Mouse (Mus musculus) right cerebral cortex, adult 2 months (tissue): ENCODE measurements around the gene 4930583I09Rik.

ENCODE experiments used
- DNase-seq, 2 experiments: peaks; one replicate each; pipeline ENCODE4 v3.0.0; 2021 to 2022; ENCODE audit warnings: low spot score in 2 of 2

The 4930583I09Rik gene

DNA sequence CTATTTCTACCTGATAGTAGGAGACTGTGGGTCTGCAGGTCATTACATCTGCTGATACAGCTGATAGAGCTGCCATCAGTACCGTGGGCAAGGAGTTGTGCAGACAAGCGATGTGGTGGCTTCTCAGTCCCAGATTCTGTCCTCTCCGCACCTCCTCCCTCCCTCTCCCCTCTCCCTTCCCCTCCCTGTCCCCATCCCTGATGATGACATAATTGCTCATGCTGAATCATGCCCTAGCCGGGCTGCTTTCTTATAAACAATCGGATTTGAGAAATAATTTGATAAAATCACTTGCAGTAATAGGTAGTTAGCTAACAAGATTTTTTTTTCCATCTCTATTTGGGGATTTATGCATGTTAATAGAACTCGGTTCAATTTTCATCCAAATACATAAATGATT, at the start of gene 4930583I09Rik:
4930583I09Rik (minus strand) TSS at position 144 of the 400 bp plus-strand sequence.
- no peak for DNase-seq

- no peak for DNase-seq
These were observed 40.2 kb upstream of the 4930583I09Rik start for GRCm38 (mm10) chr17:64876111-64876510.

DNA sequence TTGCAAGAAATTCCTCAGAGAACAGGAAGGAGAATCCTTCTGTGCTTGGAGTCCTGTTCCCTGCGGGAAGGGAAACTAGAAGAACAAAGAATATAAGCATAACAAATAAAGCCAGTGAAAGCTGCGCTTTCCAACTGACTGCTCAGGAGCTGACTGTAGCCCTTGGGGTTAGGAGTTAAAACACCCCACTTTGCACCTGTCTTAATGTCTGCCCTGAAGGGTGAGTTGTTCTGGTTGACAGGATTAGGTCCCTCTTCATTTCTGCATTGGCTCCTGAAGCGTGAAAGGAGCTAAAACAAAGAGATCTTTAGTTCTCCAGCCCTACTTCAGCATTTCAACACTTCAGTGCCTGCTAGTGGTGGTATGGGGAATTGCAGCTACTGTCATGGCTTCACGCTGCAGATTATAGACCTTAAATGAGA, 37.8 kb upstream of the 4930583I09Rik start:
- no peak for DNase-seq

GRCm38 (mm10) chr17:64863817-64864216, 27.9 kb upstream of the 4930583I09Rik start:
- no peak for DNase-seq

DNA sequence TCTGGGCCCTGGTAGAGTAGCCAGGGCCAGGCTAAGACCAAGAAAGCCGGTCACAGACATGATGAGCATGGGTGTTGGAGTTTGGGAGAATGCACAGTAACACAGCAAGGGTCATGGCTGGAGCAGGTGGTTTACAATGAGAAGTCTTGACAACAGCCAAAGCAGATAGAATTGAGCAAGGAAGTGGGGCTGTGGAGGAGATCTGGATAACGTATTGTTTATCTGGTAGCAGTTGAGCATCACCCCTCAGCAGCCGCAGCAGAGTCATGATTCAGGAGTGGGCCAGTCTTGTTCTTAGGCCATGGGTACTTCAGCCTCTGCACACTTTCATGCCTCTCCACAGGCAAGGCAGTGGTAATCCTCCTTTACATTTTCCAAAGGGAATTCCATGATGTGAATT, 25.1 kb upstream of the 4930583I09Rik start:
- no peak for DNase-seq

DNA sequence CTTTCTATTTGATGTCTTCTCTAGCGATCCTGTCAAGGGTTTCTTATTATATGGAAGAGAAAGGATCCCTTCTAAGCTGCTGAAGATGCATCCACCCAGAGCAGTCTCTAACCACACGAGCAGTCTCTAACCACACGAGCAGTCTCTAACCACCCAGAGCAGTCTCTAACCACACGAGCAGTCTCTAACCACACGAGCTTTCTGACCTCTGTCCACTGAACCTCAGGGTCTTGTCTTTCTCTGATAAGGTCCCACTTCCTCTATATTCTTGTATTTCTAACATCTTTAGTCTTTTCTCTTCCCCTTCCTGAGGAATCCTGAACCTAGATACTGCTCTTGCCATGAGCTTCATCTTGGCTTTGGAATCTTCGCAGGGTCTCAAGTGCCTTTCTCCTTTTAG, 23.0 kb upstream of the 4930583I09Rik start:
- DNase-seq, result no peak

DNA sequence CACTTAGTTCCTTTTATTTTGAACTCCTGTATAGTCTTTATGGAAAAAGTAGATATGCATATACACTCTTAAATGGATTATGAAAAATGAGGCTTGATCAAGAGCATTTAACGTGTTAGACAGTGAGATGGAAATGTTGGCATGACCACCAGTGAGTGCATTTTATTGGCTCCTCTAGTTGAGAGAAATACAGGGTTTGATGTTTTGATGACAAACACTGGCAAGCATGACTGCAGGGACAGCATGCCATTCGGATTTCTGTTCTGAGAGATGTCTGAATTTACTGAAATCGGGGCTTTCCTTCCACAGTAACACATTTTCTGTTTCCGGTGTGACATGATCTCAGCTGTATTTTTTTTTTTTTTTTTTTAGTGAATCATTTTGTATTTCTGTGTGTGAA, 12.2 kb upstream of the 4930583I09Rik start:
- no peak for DNase-seq

GRCm38 (mm10) chr17:64846654-64847053, 10.8 kb upstream of the 4930583I09Rik start:
- no peak for DNase-seq

- DNase-seq, result no peak
These were observed 1.0 kb upstream of the 4930583I09Rik start for GRCm38 (mm10) chr17:64836892-64837291.

DNA sequence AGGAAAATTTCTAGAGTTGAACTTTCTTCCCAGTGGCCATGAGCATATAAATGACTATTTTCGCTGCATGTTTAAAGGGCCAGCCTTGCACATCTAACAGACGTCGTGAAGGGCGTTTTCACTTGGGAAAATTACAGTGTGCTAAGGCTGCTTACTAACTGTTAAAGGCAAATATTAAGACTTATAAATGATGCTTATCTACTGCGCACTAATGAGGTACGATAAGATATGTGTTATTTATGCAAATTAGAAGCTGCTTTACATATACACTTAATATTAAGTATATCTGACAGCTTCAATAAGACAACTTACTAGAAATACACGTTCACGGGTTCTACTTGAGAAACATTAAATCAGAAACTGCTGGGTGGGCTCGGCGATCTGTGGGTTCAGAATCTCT, 481 bp upstream of the 4930583I09Rik start:
- DNase-seq, result no peak

GRCm38 (mm10) chr17:64833906-64834490, 1.9 kb downstream of the 4930583I09Rik start:
- DNase-seq, result no peak

DNA sequence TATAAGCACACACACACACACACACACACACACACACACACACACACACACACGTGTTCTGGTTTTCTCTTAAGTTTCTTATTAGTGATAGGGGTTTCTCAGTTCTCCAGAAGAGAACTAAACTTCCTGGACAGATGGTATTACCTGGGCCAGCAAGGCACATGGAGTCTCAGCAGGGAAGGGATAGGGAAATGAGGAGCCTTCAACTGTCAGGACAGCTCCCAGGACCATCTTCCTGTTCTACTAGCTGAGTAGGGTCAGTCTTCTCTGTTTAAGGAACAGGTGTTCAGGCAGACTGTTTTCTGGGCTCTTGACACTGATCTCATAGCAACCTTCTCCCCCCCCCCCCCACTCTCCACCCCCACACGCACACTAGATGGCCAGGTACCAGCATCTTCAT, 2.8 kb downstream of the 4930583I09Rik start:
- DNase-seq, result no peak

DNA sequence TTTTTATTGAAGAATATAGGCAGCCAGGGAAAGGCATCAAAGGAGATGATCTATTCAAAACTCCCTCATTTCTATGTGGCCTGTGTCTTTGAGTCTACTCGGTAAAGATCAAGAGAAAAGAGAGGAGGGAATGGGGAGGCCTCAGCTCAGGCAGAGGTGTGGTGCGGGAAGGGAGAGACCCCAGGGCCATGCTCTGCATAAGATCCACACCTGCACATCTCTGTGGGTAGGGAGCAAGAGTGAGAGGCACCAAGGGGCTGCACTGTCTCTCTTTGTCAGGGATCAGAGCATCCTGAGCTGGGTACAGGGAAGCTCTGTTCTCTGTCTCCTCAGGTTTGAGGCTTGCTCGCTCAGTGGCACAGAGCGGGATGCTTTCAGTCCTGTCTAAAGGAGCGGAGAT, 8.4 kb downstream of the 4930583I09Rik start:
- DNase-seq, result no peak

- peak; percentile 10 to 17 for DNase-seq
These were observed 9.0 kb downstream of the 4930583I09Rik start for GRCm38 (mm10) chr17:64826843-64827242.

DNA sequence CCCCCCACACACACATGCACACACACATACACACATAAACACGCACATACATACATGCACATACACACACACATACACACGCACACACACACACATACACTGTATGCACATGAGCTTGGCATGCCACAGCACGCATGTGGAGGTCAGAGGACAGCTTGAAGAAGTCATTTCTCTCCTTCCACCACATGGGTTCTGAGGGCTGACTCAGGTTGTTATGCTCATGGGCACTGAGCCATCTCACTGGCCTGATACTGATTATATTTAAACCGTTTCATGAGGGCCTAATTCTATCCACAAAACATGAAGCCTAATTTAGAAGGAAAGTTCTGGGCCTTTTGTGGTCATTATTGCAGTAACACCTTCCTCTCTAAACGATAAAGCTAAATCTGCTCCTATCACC, 13.3 kb downstream of the 4930583I09Rik start:
- DNase-seq, result no peak

DNA sequence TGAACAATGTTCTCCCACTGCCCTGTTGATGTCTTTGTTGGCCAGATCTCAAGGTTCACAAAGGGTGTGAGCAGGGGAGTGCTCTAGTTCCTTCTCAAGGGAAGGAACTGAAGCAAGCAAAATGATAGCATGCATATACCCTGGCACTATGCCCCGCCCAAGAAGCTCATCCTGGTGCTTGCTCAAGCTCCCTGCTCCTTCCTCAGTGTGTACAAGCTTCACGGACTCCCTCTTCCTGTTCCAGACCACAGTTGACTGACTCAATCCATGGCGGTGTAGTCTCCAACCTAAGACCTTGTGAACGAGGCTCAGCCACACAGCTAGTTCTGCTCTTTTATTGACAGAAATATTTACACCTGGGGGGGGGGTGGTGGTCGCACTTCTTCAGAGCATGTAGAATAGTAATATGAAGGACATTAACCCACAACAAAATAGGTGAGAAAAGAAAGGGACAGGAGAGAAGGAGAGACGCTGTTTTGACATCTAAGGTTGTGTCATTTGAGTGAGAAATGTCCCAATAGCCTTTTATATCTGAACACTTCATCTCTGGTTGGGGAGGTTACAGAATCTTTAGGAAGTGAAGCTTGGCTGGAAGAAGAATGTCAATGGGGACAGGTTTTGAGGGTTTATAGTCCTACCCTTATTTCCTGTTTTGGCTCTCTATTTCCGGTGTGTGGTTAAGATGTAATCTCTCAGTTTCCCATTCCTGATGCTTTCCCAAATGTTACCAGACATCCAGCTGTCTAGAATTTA, 14.9 kb downstream of the 4930583I09Rik start:
- no peak for DNase-seq

- DNase-seq, result no peak
These were observed 19.6 kb downstream of the 4930583I09Rik start for GRCm38 (mm10) chr17:64816298-64816697.

- no peak for DNase-seq
These were observed 20.1 kb downstream of the 4930583I09Rik start for GRCm38 (mm10) chr17:64815806-64816205.

GRCm38 (mm10) chr17:64813568-64813967, 22.3 kb downstream of the 4930583I09Rik start:
- DNase-seq, result no peak

DNA sequence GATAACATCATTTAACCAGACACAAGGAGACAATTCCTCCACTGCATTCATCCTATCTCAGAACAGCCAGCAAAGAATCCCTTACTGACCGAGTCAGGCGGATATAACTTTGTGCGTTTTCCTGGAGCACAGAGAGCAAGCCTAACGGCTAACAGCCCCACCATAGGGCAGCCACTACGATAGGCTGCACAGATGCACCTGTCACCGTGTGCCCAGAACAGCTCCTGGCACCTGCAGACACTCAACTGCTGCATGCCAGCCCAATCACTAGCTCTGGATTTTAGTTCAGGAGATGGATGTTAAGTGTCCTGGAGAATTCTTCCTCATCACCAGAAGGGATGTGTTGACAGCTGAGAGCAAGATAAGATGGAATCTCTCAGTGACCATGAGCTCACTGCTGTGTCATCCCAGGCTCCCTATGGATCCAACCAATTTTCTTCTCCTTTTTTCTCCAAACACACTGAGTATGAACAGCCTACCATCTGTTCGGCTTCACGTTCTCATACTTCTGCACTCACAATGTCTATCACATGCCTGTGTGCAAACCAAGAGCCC, 29.8 kb downstream of the 4930583I09Rik start:
- no peak for DNase-seq

- DNase-seq, result no peak
These were observed 31.3 kb downstream of the 4930583I09Rik start for GRCm38 (mm10) chr17:64804375-64805124.

GRCm38 (mm10) chr17:64802956-64803275, 33.0 kb downstream of the 4930583I09Rik start:
- DNase-seq, result no peak
